Mouse (Mus musculus) intestine, embryonic 14.5 days (tissue): ENCODE data around the gene Thrap3. TPM values are rescaled to one million over a fixed set of nuclear protein-coding genes. Genes with fewer than 3 reads are reported as not detected.
A peak's percentile ranks its signal among the peaks of the same experiment; 100 is the strongest.

Source experiments
- ATAC-seq: fragments of 200-750 bp; cut with Nextera tagmentation; replicated peaks from 2 replicates; pipeline ENCODE4 v1.8.0; 2017; ENCODE audit warnings: low read depth, moderate number of reproducible peaks, moderate TSS enrichment, moderate library complexity; ENCODE audit not compliant: low FRiP score, low TSS enrichment
- DNase-seq: peaks from one replicate; pipeline ENCODE4 v3.0.0-alpha.2; 2018; ENCODE audit warnings: low spot score
- H3K27ac ChIP-seq: fragments of 300-500 bp; sonication (generic); 2 replicates; pipeline ENCODE4 v1.5.1; 2014; ENCODE audit warnings: low read depth, mild to moderate bottlenecking, control low read depth
- H3K27me3 ChIP-seq: fragments of 300-500 bp; sonication (generic); replicated peaks from 2 replicates; pipeline ENCODE4 v1.6.1; 2014; ENCODE audit warnings: low read length, control low read depth; ENCODE audit not compliant: control insufficient read depth, insufficient read depth
- H3K36me3 ChIP-seq: fragments of 300-500 bp; sonication (generic); 2 replicates; pipeline ENCODE4 v1.6.1; 2014; ENCODE audit warnings: low read length, control low read depth; ENCODE audit not compliant: control insufficient read depth, insufficient read depth
- H3K4me1 ChIP-seq: fragments of 300-500 bp; sonication (generic); replicated peaks from 2 replicates; pipeline ENCODE4 v1.6.1; 2014; ENCODE audit warnings: low read length, control low read depth, mixed read lengths; ENCODE audit not compliant: control insufficient read depth, insufficient read depth
- H3K4me2 ChIP-seq: fragments of 300-500 bp; sonication (generic); 2 replicates; pipeline ENCODE4 v1.6.1; 2014; ENCODE audit warnings: low read length
- H3K4me3 ChIP-seq: fragments of 300-500 bp; sonication (generic); 2 replicates; pipeline ENCODE4 v1.5.1; 2014; ENCODE audit warnings: low read depth, low read length, control low read depth, mixed read lengths
- H3K9ac ChIP-seq: fragments of 300-500 bp; sonication (generic); 2 replicates; pipeline ENCODE4 v1.6.1; 2014; ENCODE audit warnings: mild to moderate bottlenecking, low read length
- H3K9me3 ChIP-seq: fragments of 300-500 bp; sonication (generic); 2 replicates; pipeline ENCODE4 v1.6.1; 2016; ENCODE audit warnings: low read length, control low read depth; ENCODE audit not compliant: control insufficient read depth
- WGBS: fragments of 180-500 bp; shearing (Covaris S2); extraction: QIAGEN DNeasy Blood & Tissue Kit; methylation state at CpG from one replicate; pipeline ENCODE4 v1.1.7; 2014; 5-methylcytosine and 5-hydroxymethylcytosine counted together
- polyA plus RNA-seq: library from polyadenylated mRNA; unstranded; fragments of >200 nt; fragmentation: Nextera tagmentation; extraction: Ambion mirVana; gene quantifications from 2 replicates; pipeline ENCODE4 v1.2.1, GENCODE M21; 2014

The Thrap3 gene
- polyA plus RNA-seq, 1 experiment from 2014 or later: 206 TPM

GRCm38 (mm10) chr4:126203336-126203895, 856 bp upstream of the Thrap3 start:
- Histone ChIP-seq H3K9me3 (no peaks in the 10 kb centered on the region), H3K36me3 (peaks cover 3% of the 10 kb centered on the region; the same call in 1 of the 2 replicates), H3K27me3 (no peaks in the 10 kb centered on the region), H3K9ac (peak overlapping the region; percentile 48), H3K4me3 (peak overlapping the region; percentile 92), H3K27ac (peak overlapping the region; percentile 96), H3K4me2 (peak overlapping the region; percentile 62), H3K4me1 (peaks cover 28% of the 10 kb centered on the region)
- DNase-seq (no peak), ATAC-seq (no peak)
- WGBS: 68% methylated on average over 10 of the region's 10 CpGs

- H3K4me3 ChIP-seq: peak overlapping the region; percentile 92
- H3K4me1 ChIP-seq: peaks cover 31% of the 10 kb centered on the region
- H3K27me3 ChIP-seq: no peaks in the 10 kb centered on the region
- H3K27ac ChIP-seq: peak overlapping the region; percentile 98
- peaks cover 4% of the 10 kb centered on the region; the same call in 1 of the 2 replicates for H3K36me3 ChIP-seq
- DNase-seq: peak; percentile 78
- no peak for ATAC-seq
- under 1% methylated on average over 28 of the region's 28 CpGs for WGBS
- peak overlapping the region; percentile 86 for H3K9ac ChIP-seq
- no peaks in the 10 kb centered on the region for H3K9me3 ChIP-seq
- H3K4me2 ChIP-seq: peak overlapping the region; percentile 88
Measured at GRCm38 (mm10) chr4:126201514-126202302, 852 bp downstream of the Thrap3 start.

- Histone ChIP-seq H3K27ac (no peak overlapping the region), H3K9me3 (no peaks in the 10 kb centered on the region), H3K4me2 (peak overlapping the region; percentile 88), H3K4me1 (peaks cover 31% of the 10 kb centered on the region), H3K36me3 (peaks cover 4% of the 10 kb centered on the region; the same call in 1 of the 2 replicates), H3K4me3 (peak overlapping the region; percentile 92), H3K27me3 (no peaks in the 10 kb centered on the region), H3K9ac (peak overlapping the region; percentile 86)
- no peak for DNase-seq
- no peak for ATAC-seq
- 21% methylated on average over 2 of the region's 2 CpGs for WGBS
Measured at GRCm38 (mm10) chr4:126200656-126201055, 1.9 kb downstream of the Thrap3 start.

DNA sequence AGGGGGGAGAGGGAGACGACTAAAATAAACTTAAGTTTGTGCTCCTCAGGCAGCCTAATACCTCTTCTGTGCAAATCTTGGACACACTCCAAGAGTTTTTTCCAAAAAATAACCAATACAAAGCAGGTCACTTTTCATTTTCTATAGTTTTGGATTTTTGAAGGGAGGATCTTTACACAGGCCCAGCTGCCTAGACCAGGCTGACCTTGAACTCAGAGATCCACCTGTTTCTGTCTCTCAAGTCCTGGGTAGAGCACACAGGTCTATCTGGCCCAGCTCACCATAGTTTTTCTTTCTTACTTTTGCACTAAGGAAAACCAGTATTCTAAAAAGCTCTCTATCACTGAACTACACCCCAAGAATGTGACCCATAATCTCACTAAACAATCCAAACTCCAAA, 2.5 kb downstream of the Thrap3 start:
- no peak overlapping the region for H3K27ac ChIP-seq
- no peaks in the 10 kb centered on the region for H3K27me3 ChIP-seq
- H3K4me2 ChIP-seq: peak overlapping the region; percentile 88
- no peaks in the 10 kb centered on the region for H3K9me3 ChIP-seq
- 29% methylated on average over 1 of the region's 1 CpGs for WGBS
- H3K4me3 ChIP-seq: peak overlapping the region; percentile 92; the same call in 1 of the 2 replicates
- ATAC-seq (no peak), DNase-seq (no peak)
- H3K36me3 ChIP-seq: peaks cover 4% of the 10 kb centered on the region; the same call in 1 of the 2 replicates
- H3K9ac ChIP-seq: peak overlapping the region; percentile 16; the same call in 1 of the 2 replicates
- peaks cover 31% of the 10 kb centered on the region for H3K4me1 ChIP-seq

DNA sequence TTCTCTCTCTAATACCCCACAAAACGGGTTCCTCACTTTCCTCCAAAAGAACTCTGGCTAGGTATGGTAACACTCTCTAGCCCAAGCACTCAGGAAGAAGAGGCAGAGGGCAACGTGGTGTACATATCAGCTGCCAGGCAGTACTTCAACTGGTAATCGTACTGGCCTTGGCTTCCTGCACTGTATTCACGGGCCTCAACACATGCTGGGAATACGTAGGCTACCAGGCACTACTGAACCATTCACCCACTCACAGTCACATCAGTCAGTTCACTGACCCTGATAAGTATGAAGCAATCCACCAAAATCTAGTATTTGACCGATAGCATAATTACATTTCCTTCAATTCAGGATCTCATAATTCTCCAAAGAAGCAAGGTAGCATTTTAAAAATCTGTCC, 3.0 kb downstream of the Thrap3 start:
- 79% methylated on average over 6 of the region's 6 CpGs for WGBS
- ATAC-seq: no peak
- peak overlapping the region; percentile 88 for H3K4me2 ChIP-seq
- no peaks in the 10 kb centered on the region for H3K9me3 ChIP-seq
- H3K9ac ChIP-seq: no peak overlapping the region
- no peak overlapping the region for H3K4me3 ChIP-seq
- H3K36me3 ChIP-seq: peaks cover 5% of the 10 kb centered on the region
- no peak overlapping the region for H3K27ac ChIP-seq
- H3K27me3 ChIP-seq: no peaks in the 10 kb centered on the region
- H3K4me1 ChIP-seq: peaks cover 31% of the 10 kb centered on the region
- no peak for DNase-seq

- Histone ChIP-seq H3K9me3 (no peaks in the 10 kb centered on the region), H3K9ac (no peak overlapping the region), H3K4me1 (peaks cover 26% of the 10 kb centered on the region), H3K4me2 (no peak overlapping the region), H3K4me3 (no peak overlapping the region), H3K36me3 (peaks cover 25% of the 10 kb centered on the region), H3K27me3 (no peaks in the 10 kb centered on the region), H3K27ac (no peak overlapping the region)
- 69% methylated on average over 3 of the region's 3 CpGs for WGBS
- DNase-seq (no peak), ATAC-seq (no peak)
Measured at GRCm38 (mm10) chr4:126197485-126197884, 5.1 kb downstream of the Thrap3 start.

GRCm38 (mm10) chr4:126194916-126195315, 7.6 kb downstream of the Thrap3 start:
- H3K9me3 ChIP-seq: no peaks in the 10 kb centered on the region
- no peak overlapping the region for H3K9ac ChIP-seq
- peaks cover 47% of the 10 kb centered on the region for H3K36me3 ChIP-seq
- H3K27ac ChIP-seq: no peak overlapping the region
- no peak overlapping the region for H3K4me2 ChIP-seq
- peaks cover 15% of the 10 kb centered on the region for H3K4me1 ChIP-seq
- ATAC-seq (no peak), DNase-seq (no peak)
- WGBS: 92% methylated on average over 4 of the region's 4 CpGs
- H3K27me3 ChIP-seq: no peaks in the 10 kb centered on the region
- H3K4me3 ChIP-seq: no peak overlapping the region

DNA sequence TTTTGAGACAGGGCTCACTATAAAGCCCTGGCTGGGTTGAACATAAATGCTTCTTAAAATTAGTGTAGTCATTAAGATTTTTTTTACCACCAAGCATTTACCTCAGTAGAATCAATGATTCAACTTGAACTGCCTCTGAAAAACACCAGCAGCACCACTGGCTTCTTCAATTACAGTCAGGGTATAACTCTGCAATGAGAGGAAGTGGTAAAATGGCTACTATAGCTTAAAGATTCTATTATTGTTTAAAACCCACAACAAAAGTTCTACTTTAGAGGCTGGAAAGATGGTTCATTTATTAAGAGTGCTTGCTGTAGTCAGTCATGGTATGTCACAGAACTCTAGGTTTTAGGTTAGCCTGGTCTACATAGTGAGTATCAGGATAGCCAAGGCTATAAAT, 8.3 kb downstream of the Thrap3 start:
- Histone ChIP-seq H3K36me3 (peaks cover 48% of the 10 kb centered on the region), H3K9me3 (no peaks in the 10 kb centered on the region), H3K4me1 (peaks cover 8% of the 10 kb centered on the region; the same call in 1 of the 2 replicates), H3K9ac (no peak overlapping the region), H3K4me3 (no peak overlapping the region), H3K27me3 (no peaks in the 10 kb centered on the region), H3K4me2 (no peak overlapping the region), H3K27ac (no peak overlapping the region)
- no peak for ATAC-seq
- no peak for DNase-seq
